Mouse (Mus musculus) activated CD4-positive, CD25-positive, alpha-beta regulatory T cell, adult 4 months (primary cell): ENCODE measurements around the gene Uroc1. TPM values are rescaled to one million over a fixed set of nuclear protein-coding genes. Genes with fewer than 3 reads are reported as not detected.

Source experiments
- ATAC-seq: one replicate; pipeline ENCODE4 v1.8.0; 2017
- polyA plus RNA-seq, 2 experiments: library from polyadenylated mRNA; unstranded; fragments of 100-300 nt; shearing (Covaris generic); gene quantifications; one replicate each; pipeline ENCODE4 v1.2.1; 2017

Uroc1 gene
- polyA plus RNA-seq = not detected

DNA sequence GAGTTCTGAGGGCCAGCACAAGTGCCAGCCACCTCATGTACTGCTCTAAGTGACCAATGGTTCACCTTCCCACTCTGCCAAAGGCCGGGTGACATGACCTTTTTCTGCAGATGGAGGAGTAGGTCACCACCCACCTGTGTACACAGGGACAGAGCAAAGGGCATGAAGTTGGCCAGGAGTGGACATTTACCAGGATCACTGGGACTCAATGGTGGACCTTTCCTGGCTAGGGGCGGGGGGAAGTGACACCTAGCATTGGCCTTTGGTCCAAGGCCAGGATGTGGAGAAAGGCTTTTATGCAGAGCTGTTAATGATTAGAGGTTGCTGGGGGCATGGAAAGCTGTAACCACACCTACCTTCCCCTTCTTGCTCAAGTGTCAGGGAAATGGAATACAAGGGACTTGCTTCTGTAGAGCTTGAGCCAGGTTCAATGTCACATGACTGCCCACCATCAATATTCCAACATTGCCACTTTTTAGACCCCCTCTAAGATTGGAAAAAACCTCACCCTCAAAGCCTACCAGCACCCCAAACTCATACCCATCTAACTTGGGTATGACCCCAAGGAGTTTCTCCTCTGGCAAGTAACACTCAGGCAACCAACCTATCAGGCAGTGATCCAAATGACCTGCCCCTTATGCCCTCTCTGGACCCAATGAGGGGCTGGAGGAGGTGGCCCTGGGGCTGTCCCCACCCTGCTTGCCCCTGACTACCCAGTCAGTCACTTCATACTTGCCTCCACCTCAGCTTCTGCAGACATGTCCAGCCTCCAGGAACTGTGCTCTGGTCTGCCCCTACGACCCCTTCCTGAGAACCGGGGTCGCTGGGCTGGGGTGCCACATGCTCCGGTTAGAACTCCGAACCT is at the start of gene Uroc1:
TSS of gene Uroc1 (plus strand) at position 724 of the 865 bp plus-strand sequence.
- ATAC-seq = no peak

DNA sequence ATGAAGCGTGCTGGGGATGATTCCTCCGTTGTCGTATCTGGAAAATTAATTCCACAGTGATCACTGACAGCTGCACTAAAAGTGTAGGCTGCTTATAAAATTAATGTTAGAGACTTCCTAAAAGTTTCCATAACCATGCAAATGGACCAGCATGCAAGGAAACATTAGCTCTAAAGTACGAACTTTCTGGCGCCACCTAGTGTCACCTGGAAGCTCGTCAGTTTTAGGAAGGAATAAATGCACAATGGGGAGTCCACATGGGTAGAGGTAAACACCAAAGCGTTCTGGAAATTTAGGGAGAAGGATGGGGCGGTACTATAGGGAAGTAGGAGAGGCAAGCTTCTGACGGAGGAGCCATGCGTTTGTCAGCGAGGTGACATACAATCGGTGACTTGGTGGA is 44.8 kb upstream of the Uroc1 start:
- no peak for ATAC-seq

DNA sequence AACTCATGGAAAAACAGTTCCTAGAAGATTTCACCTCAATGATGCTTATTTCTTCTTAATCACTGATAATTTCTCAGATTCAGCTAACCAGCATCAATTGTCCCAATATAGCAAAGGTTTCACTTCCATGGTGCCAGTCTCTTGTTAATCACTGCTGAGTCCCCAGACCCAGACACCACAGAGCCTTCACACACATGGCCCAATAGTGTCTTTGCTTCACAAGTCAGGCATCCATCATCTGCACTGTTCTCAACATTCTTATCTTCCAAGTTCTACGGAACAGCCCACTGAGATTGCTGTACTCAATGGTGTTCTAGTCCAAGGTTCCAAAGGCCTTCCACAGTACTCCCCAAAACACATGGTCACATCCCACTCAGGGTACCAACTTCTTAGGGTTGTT is 32.2 kb upstream of the Uroc1 start, which contains the start of gene BC048671:
TSS of gene BC048671 (plus strand) at position 301 of the 400 bp plus-strand sequence.
- ATAC-seq = no peak

DNA sequence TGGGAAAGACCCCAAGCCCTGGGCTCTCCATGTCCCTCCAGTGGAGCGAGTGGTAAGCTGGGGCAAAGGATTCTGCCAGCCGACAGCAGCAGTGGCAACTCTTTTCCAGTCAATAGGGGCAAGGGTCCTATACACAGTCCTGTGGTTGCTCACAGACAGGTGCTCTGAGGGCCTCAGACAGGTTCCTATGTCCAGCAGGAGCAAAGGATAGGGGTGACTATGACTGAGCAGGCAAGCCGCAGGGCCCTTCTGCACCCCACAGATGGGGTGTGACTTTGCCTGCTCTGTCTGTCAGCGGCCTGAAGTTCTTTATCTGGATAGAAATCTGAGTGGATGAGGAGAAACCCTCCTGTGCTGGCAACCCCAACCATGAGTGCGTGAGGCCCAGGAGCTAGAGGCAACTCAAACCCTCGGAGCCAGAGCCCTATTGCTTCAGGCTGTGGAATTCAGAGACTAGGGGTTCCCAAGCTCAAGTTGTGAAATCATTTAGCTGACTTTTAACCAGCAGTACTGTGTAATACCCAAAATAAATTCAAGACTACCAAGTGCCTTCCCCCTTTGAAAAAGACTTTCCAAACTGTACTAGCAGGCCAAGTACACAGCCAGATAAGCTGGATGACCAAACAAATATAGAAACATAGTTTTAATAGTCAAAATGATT is 26.6 kb upstream of the Uroc1 start:
- ATAC-seq = no peak

DNA sequence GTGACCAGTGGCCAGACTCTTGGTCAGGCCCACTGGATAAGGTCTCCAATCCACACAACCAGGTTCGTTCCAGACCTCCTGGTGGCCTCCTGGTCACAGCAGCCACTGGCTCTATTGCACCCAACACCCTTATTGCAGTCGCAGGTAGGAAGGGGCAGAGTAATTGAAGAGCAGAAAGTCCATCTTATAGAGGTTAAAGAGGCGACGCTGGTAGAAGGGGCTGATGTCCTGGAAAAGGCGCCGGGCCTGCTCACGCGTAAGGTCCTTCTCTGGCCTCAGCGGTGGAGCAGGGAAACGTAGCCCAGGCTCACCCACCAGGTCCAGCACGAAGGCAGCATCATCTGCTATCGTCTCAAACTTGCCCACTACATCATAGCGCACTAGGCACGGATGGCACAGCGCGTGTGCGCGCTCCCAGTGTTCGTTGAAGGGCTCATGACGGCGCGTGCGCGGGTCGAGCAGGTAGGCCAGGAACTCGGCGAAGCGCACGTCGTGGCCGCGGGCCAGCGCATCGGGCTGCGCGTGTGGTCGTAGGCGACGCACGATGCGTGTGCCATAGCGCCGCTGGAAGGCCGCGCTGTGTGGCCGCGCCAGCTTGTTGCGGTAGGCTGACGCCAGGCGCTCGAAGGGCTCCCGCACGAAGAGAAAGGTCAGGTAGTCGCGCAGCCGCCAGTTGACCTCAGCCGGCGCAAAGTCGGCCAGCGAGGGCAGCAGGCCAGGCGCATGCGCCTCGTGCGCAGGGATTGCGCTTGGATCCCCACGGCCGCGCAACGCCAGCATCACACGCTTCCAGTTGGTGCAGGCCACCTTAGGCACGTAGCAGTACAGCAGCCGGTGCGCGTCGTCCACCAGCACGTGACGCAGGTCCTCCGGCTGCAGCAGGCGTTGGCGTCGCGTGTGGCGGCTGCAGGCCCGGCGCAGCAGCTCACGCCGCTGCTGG is 24.0 kb upstream of the Uroc1 start:
- no peak for ATAC-seq

DNA sequence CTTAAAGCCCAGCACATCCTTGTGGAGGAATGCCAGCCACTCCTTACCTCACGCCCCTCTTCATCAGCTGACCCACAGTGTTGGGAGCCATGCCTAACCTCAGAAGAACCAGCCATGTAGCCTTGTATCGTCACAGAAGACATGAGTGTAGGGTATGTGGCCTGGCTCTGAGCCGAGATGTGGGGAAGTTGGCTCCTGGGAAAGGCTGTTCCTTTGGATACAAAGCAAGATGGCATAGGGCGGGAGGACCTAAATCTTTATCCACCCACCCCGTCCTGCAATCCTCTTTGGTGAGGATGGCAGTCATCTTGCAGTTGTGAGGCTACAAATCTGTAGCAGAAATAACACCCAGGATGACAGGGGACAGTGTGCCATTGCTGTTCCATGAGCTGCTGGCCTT is 17.1 kb upstream of the Uroc1 start:
- ATAC-seq = no peak

DNA sequence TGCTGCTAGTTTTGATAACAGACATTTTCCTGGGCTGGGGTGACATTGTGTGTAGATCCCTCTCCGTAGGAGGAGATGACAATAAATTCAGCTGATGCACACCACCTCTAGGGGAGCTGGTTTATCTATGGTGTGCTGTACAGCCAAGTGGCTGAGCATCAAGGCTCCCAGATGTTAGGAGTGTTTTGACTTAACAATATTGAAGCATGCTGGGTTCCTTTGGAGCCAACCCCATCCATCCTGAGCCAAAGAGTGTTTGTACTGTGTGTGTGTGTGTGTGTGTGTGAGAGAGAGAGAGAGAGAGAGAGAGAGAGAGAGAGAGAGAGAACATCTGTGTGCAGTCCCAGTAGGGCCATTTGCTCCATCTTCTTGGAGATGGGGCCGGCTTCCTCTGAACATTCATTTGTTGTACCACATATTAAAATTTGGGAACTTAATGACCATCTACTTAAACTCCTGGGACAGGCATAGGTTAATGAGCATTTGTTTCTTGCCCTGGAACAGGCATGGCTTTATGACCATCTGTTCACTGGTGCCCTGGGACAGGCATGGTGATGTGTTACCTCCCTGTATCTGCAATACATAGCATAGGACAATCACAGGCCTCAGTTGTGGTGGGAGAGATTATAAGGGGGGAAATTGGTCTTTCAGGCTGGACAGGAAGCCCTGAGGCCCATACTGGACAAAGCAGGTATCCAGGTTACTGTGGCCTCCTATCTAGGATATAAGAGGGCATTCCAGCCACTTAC is 15.4 kb upstream of the Uroc1 start:
- no peak for ATAC-seq

DNA sequence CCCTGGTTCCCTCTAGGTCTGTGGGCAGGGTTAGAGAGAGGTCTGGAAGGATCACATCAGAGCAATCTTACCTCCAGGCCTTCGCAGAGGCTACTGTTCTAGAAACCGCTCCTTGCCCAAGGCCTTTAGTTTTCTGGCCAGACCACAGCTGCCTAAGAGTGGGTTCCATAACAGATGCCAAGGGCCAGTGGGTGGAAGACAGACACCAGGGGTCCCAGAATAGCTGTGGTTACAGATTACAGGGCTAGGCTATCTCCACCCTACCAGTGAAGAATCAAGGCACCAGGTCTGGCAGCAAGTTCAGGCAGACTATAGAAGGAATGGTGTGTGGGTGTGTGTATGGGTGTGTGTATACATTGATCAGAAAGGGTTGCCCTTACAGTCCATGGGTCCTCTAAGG is 14.1 kb upstream of the Uroc1 start:
- no peak for ATAC-seq

DNA sequence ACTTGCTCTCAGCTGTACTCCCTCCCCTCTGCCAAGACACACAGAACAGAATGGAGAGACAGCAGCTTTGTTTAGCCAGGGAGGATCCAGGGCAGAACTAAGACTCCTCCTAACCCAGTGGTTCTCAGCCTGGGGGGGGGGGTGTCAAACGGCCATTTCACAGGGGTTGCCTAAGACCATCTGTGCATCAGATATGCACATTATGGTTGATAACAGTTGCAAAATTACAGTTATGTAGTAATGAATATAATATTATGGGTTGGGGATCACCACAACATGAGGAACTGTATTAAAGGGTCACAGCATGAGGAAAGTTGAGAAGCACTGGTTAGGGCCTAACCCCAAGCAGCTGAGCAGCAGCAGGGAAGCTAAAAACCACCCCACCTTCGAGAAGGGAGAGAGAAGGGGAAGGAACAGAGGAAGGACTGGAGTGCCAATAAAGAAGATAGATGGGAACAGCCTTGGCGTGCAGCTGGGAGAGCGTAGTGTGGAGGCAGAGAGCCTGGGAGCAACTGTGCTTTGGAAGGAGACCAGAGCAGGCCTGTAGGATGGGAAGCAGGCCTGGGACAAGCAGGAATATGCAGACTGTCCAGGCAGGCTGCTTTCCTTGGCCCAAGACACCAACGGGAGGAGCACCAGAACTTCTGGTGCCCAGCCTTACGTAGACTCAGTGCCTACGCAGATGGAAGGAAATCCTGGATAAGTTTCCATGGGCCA is 13.5 kb upstream of the Uroc1 start:
- ATAC-seq = no peak

DNA sequence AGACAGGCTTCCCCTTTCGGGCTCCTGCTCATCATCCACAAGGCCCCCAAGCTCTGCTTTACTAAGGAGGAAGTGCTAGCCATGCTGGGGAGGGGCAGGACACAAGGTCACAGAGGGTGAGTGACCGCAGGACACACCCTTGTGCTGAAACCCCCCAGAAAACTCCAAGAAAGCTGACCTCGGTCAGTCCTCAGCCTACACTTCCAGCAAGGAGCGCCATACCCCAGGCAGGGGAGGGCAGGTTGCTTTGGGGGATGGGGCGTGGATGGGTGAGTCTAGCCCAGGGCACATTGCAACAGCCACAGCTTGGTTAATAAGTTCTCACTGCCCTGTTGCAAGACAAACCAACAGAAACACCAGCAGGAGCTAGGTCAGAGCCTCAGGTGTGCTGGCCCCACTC is 12.7 kb upstream of the Uroc1 start:
- ATAC-seq = no peak

DNA sequence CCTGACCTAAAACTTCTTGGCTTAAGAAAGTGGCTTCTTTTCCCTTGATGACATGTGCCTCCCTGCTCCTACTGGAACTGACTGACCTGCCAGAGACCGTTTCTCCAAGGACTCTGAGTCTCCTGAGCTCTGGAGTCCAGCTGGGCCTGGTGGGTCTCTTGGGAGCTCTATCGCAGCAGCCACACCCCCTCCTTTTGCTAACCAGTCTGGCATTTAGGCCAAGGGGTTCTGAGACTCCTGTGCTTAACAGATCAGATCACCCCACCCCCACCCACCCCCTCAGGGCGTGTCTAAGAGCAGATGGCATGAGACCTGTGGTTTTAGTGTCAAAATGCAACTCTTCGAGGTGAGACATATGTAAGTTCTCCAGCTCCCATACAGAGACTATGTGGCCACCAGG is 11.3 kb upstream of the Uroc1 start:
- ATAC-seq = no peak

DNA sequence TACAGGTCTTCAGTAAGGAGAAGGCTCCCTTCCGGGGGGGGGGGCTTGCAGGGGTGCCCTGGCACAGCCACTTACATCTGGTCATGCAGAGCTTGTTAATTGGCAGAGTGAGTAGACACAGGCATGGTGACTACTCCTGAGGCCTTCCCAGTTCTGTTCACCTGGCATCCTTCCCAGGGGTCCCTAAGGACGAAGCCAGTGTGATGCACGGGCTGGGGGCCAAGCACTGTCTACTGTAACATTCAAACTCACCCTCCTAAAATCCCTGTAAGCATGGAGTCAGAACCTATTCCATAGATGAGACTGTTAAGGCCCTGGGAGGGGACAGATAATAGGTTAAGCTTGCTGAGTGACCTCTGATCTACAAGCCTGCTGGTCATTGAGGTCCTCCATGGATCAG is 9.1 kb upstream of the Uroc1 start:
- ATAC-seq = no peak

DNA sequence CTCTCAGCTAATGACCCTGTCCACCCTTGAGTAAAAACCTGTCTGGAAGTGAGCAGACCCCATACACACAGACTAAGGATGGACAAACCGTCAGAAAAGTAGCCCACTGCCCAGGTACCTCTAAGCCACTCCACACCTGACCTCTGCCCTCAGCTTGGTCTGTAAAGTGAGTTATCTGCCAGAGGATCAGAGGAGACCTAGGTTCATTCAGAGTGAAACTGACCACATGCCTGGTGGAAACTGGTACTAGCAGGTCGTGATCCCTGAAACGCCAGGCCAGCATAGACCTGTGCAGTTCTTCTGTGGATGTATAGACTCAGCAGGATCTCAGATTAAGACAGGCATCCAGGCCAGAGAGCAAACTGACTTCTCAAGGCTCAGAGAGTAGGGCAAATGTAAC is 8.6 kb upstream of the Uroc1 start:
- no peak for ATAC-seq

DNA sequence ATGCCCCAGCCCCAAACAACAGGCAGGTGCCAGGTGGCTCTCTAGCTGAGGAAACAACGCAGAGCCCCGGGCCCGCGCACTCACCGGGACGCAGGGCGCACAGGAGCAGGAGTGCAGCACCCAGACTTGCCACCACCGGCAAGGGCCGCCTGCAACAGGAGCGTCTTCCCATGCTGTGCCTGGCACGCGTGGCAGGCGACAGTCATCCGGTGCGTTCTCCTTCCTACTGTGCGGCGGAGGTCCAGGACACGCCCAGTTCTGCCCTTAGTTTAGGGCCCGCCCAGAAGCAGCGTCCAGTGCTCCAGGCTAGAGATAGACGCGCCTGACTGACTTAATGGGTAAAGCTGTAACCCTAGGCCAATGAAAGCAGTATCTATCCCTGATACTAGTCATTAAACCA is 8.1 kb upstream of the Uroc1 start, which contains the start of gene Chst13:
TSS of gene Chst13 (minus strand) at position 195 of the 400 bp plus-strand sequence.
- ATAC-seq = no peak

DNA sequence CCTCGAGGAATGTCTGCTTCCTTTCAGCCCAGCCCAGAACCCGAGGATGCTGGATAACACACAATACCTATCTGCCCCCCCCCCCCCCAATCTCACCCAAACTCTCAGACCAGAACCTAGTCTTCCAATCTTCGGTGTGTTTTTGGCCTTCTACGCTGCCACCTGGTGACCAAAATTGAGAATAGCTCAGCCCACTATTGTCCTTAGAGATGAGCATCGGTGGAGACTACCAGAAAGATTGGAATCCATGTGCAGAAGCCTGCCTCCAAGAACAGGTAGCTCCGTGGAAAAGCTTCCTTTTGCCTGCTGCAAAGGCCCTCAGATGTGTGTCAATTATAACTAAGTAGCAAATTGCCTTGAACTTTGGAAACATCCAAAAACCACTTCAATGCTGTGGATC is 5.4 kb upstream of the Uroc1 start:
- no peak for ATAC-seq

DNA sequence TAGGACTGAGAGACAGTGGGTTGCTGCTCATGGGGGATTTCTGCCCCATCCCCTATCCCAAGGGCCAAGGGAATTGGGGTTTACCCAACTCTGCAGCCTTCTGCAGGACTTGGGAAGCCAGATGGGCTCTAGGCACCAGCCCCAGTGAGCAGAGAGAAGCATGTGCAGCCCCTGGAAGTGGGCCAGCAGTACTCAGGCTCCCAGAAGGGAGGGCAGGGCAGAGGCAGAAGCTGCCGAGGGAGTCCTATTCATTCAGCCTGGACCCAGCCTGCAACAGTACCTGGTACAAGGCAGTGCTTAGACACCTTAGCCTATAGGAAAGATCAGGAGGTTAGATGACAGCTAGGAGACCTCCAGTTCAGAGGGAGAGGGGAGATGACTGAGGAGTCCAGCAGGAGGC is 3.1 kb upstream of the Uroc1 start:
- ATAC-seq = no peak

DNA sequence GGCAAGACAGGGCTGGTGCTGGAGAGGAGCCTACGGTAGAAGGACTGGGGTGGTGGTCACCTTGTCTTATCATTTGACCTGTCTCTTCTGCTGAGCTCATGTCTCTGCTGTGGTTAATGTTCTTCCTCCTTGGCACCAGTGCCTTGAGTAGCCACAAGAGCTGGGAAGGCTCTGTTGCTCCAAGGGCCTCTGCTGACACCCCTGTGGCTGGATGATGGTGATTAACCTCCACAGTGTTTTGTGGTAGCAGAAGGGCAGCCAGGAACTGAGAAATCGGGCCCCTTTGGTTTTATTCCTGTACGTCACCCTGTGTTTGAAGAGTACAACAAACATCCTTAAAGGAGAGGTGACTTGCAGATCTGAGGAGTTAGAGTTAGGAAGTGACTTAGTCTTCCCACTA is 1.2 kb downstream of the Uroc1 start:
- ATAC-seq = no peak

DNA sequence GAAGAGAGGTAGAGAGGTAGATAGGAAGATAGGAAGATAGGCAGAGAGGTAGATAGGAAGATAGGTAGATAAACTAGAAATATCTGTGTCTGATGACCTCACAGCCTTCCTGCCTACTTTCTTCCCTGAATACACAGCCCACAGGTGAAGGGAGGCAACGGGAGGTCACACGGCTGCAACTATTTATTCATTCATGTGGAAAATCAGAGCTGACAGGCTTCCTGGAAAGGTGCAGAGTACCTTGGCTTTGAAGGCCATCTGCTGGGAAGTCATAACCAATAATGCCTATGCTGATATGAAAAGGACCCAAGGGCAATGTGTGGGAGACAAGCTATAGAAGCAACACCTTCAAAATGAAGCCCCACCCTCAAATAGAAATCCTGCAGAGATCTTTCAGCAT is 9.3 kb downstream of the Uroc1 start:
- no peak for ATAC-seq

DNA sequence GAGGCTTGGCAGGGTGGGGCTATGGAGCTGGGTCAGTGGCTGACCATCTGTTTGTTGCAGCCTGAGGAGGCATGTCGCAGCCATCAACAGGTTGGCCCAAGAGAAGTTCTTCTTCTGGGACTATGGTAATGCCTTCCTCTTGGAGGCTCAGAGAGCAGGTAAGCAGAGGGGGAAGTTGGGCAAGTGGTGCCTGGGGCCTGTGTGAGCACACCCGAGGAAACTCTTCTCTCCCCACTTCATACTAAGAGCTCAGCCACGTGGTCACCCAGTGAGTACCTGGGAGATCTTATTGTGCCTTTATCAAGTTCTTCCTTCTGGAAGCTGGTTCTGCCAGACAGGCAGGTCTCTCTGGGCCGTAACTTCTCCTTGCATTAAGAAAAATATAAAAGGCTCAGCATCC is 14.1 kb downstream of the Uroc1 start:
- ATAC-seq = no peak

DNA sequence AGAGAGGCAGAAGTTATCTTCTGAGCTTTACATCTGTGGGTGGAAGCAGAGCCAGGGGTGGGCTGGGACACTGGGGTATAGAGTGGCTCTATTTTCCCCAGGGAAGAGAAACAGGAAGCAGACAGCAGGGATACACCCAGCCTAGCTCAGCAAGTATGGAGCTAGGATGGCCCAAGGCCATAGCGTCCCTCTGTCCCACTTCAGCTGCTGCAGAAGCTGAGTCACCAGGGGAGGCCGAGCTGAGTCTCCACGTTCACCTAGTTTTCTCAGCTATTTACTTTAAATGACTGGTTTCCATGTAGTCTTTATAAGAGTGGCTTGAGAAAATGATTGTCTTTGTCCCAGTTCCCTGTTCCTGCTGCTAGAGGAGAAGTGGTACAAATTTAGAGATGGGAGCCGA is 15.4 kb downstream of the Uroc1 start:
- no peak for ATAC-seq

DNA sequence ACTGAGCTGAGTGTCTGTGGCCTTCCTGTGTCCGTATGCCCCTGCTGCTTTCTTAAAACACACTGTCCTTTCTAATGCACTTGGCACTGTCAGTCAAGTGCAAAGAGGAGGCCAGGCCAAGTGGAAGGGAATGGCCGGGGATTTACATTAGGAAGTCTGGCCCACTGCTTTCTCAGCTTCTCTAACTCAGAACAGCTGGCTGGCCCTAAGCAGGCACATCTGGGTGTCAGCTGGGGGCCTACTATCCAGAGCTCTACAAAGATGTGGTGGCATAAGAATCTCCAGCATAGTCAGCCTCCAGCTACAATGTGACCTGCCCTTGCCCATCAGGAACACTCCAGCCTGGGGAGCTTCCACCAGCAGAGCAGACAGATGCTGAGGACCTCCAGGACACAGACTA is 16.9 kb downstream of the Uroc1 start:
- no peak for ATAC-seq

DNA sequence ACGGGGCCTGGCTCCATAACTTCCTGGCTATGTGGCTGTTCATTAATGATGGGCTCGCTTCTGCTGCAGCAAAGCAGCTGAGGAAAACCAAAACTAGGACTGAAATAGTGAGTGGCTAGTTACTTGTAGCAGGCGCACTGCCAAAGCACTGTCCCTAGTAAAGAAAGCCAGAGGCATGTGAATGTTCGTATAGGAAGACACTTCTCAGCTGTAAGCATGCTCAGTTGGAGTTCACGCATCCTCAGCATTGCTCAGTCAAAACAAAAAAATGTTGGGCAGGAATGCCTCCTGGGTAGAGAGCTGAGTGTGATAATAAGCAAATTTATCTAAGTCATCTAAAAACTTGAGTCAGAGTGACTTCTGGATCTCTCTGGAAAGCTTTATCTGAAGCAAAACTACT is 25.1 kb downstream of the Uroc1 start:
- no peak for ATAC-seq
